Mouse (Mus musculus): Measurements from ENCODE around the gene Wars. TPM values are rescaled to one million over a fixed set of nuclear protein-coding genes. Genes with fewer than 3 reads are reported as not detected.
"Not testable (repeated sequence)": the region's sequence is repeated elsewhere in the genome, so short reads cannot be mapped to it uniquely, and the experiment has no call there.

Wars gene
- total RNA-seq, 2 experiments from 2014 or later: 93.2 to 99.7 TPM

DNA sequence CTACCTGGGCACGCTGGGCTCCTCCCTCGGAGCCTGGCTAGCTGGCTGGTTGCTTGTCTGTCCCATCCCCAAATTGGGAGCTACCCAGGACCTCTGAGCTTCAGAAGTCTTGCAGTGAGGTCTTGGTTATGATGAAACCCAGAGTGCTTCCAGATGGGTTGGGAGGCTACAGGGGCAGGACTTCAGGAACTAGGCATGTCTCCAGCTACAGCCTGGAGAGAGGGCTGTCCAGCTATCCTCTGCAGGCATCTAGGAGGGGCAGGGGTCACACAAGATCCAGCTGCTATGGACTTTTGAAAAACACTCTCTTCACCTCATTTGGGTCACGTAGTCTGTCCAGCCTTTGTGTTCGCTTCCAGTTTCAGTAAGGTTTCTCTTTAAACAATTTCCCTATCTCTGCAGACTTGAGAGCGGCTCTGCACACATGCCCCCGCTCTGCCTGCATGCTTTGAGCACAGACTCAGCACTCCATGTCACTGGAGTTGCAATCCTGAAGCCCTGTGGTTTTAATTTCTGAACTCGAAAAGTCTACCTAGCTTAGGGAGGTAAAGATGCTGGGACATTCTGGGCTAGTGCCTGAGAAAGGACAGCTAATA lies 36.3 kb downstream of the Wars start:
- DNase-seq: no peak
- intact Hi-C loops (cut with DNase I): no loop called here

DNA sequence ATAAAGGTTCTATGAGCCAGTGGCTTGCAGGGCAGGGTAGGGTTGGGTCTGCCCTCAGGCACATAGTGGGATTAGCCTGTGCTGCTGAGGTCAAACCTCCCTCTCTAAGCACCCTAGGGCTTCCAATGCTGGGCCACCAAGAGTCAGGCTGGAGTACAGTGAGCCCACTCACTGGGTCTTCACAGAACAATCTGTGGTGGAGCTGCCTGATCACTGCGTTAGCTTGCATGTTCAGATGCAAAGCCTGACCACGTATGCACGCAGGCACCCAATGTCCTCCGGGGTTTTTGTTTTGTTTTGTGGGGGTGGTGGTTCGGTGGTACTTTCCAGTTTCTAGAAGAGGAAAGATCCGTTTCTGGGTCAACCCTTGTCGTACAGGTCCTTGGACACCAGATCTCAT lies 36.9 kb downstream of the Wars start:
- intact Hi-C loops (cut with DNase I): no loop called here
- DNase-seq: no peak

- DNase-seq: no peak
- intact Hi-C loops (cut with DNase I): no loop called here
These were observed 37.8 kb downstream of the Wars start for GRCm38 (mm10) chr12:108856186-108856585.

- intact Hi-C loops (cut with DNase I): no loop called here
- no peak for DNase-seq
These were observed 38.9 kb downstream of the Wars start for GRCm38 (mm10) chr12:108855081-108855480.

- intact Hi-C loops (cut with DNase I): no loop called here
- DNase-seq: no peak
These were observed 41.2 kb downstream of the Wars start for GRCm38 (mm10) chr12:108852822-108853221.

DNA sequence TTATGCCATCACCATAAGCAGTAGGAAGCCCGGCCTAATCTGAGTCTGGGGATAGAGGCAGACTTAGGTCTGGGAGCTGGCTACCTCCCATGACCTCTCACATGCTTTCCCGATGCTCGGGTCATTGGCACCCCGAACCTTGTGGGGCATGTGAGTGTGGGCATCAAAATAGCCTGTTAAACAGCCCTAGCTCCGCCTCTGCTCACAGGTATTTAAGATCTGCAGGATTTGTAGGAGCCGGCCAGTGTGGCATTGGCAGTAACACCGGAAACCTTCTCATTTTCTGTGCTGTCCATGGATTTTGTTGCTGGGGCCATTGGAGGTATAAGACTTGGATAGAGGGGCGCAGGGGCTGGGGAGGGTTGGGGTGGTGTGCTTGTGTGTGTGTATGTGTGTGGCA lies 43.1 kb downstream of the Wars start:
- intact Hi-C loops (cut with DNase I): no loop called here
- DNase-seq: no peak

GRCm38 (mm10) chr12:108850129-108850528 lies 43.8 kb downstream of the Wars start:
- DNase-seq: no peak
- intact Hi-C loops (cut with DNase I): no loop called here

- no peak for DNase-seq
- intact Hi-C loops (cut with DNase I): no loop called here
These were observed 44.4 kb downstream of the Wars start for GRCm38 (mm10) chr12:108849488-108850022.

GRCm38 (mm10) chr12:108848033-108848432 lies 45.9 kb downstream of the Wars start:
- intact Hi-C loops (cut with DNase I); DNase-seq: not testable (repeated sequence)

- no peak for DNase-seq
- intact Hi-C loops (cut with DNase I): no loop called here
These were observed 51.3 kb downstream of the Wars start for GRCm38 (mm10) chr12:108842663-108843062.

DNA sequence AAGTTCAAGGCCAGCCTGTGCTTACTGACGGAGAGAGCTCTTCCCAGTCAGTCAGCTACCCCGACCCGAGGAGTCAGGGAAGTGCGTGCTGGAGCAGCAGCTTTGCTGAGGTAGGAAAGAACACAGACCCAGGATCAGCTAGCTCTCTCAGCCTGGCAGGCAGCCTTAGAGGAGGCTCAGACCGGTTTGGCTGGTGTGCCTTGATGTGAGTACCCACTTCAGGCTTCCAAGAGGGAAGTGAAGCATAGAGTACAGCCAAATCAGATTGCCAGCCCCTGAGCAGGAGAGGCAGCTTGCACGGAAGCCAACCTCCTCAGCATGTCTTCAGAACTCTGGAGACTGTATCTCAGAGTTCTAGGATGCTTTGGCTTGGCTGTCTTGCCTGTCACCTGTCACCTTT lies 52.8 kb downstream of the Wars start:
- intact Hi-C loops (cut with DNase I): no loop called here
- no peak for DNase-seq

- intact Hi-C loops (cut with DNase I): no loop called here
- no peak for DNase-seq
These were observed 57.3 kb downstream of the Wars start for GRCm38 (mm10) chr12:108836722-108837121.

DNA sequence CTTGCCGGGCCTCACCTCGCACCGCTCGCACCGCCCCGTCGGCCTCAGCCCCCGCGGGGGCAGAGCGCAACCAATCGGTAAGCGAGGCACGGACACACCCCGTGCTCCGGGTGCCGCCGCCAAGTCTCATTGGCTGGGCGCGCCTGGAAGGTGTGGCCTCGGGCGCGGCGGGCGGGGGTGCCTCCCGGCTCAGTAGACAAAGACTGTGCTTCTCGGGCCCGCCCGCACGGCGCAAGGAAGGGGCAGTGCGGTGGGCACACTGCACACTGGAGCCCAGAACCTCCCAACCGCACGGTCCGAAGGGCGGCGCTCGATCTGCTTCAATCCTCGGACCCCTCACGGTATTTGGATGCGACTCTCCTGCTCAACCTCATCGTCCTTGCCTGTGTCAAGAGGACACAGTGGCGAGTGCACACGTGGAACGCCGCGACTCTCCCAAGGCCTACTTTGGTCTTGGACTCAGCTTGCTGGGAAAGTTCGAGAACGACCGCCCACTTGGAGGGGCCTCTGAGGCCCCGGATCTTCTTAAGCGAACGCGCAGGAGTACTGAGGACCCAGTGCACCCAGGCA lies 58.0 kb downstream of the Wars start, which contains the start of the genes Slc25a29 and Slc25a47:
Gene Slc25a29, minus strand, starts transcription at position 44 of the 570 bp plus-strand sequence.
Gene Slc25a47, plus strand, starts transcription at position 207 of the 570 bp plus-strand sequence.
- intact Hi-C loops (cut with DNase I): no loop called here
- peak; percentile 99 for DNase-seq

DNA sequence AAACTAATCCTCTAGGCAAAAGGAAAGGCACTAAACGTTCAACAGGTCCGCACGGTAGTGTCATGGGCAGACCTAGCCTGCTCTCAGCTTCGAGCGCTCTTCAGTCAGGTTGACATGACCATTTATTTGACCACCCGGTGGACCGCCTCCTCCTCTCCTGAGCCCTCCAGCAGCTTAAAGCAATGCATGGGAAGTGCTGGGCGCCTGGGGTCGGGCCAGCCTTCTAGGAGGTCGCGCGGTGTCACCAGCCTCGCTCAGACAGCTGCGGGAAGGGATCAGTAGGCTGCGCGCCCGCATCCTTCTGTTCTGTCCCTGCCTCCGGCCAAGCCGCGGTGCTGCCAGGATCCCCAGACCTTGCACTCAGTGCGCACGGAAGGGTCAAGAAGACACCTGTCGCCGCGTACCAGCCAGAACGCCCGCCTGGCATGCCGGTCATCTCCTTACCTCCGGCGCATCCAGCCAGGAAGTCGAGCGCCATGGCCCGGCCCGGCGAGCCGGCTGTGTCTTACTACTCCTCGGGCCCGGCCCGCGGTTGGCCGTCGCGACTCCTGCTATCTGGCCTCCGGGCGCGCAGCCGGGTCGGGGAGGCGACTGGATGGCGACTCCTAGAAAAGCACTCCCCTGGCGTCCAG lies 58.6 kb downstream of the Wars start:
- intact Hi-C loops (cut with DNase I): no loop called here
- DNase-seq: no peak

GRCm38 (mm10) chr12:108834786-108835185 lies 59.2 kb downstream of the Wars start:
- intact Hi-C loops (cut with DNase I): no loop called here
- no peak for DNase-seq

GRCm38 (mm10) chr12:108834337-108834736 lies 59.6 kb downstream of the Wars start:
- intact Hi-C loops (cut with DNase I): no loop called here
- no peak for DNase-seq

DNA sequence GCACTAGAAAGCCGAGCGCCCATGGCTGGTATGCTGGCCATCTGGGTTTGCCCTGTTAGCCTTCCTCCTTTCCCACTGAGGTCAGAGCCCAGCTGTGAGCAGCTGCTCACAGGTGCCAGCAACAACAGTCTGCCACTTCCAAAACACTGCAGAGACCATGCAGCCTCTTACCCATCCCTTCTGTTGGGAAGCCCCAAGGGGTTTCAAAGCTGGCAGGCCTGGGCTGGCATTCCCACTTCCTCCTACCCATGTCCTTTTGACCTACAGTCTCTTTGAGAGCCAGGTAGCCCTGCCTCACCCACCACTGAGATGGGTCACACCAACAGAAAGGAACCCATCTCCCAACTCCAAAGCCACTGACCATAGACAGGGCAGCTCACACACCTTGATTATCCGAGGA lies 60.6 kb downstream of the Wars start:
- no peak for DNase-seq
- intact Hi-C loops (cut with DNase I): no loop called here

- intact Hi-C loops (cut with DNase I): no loop called here
- DNase-seq: peak; percentile 33
These were observed 61.1 kb downstream of the Wars start for GRCm38 (mm10) chr12:108832851-108833250.

DNA sequence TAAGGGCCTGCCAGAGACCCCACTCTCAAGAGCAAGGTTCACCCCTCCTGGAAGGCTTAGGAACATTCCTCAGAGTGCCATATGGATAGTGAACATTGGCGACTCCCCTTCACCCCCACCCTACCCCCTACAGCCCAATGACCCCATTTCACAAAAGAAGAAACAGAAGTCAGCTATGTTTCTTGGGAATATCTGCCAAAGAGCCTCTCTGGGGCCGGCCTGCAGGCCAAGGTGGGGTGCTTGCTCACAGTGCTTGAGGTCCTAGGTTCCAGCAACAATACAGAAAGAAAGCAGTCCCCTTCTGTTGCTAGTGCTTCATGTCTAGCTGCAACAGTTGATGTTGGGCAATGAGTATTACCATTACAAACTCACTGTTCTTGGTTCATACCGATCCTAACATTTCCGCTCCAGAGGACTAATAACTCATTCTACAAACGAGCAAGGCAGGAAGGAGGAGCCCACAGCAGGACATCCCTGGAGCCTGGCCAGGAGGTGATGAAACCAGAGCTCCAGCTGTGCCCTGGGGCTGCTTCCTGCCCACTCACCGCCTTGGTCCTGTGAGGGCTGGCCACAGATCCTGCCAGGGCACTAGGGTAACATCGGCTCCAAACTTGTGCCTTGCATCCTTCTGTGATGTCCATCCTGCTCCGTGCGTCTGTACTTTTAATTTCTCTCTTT lies 61.9 kb downstream of the Wars start:
- intact Hi-C loops (cut with DNase I): no loop called here
- peak; percentile 68 for DNase-seq

DNA sequence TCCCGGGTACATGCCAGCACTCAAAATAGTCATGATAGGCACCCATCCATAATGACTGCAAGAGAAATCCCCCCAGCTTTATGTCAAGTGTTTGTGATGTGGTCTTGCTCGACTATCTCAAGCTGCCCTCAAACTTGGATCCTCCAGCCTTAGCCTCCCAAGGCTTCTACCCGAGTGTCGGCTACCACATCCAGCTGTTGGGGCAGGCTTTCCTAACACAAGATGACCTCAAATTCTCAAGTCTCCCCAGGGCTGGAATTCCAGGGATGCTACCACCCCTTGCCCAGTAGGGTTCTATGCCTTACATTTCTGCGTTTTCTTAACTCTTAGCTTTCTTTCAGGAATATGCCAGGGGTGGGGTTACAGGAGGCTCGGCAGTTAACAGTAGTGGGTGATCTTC lies 63.6 kb downstream of the Wars start:
- intact Hi-C loops (cut with DNase I): no loop called here
- no peak for DNase-seq

GRCm38 (mm10) chr12:108829636-108830035 lies 64.3 kb downstream of the Wars start:
- no peak for DNase-seq
- intact Hi-C loops (cut with DNase I): no loop called here
